Mouse (Mus musculus): ENCODE measurements around the gene B3glct. TPM values are rescaled to one million over a fixed set of nuclear protein-coding genes. Genes with fewer than 3 reads are reported as not detected.

The B3glct gene
- total RNA-seq, 1 experiment from 2014 or later, result 1.9 TPM

DNA sequence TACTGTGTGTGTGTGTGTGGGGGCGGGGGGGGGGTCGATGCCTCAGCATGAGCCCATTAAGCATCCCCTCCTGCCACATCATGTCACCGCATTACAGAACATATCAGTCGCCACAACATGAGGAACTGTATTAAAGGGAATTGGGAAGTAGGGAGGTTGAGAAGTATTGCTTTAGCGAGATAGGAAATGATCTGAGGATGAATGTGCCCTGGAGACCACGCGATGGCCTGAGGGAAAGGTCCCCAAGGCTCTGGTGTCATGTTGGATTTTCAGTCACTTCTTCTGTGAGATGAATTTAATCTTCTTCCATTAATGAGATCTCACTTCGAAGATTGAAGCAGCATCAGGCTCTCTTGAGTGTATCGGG, 18.6 kb upstream of the B3glct start:
- ATAC-seq (replicated peaks; ENCODE audit: insufficient number of reproducible peaks, low FRiP score, low TSS enrichment, poor library complexity, severe bottlenecking), result no peak

DNA sequence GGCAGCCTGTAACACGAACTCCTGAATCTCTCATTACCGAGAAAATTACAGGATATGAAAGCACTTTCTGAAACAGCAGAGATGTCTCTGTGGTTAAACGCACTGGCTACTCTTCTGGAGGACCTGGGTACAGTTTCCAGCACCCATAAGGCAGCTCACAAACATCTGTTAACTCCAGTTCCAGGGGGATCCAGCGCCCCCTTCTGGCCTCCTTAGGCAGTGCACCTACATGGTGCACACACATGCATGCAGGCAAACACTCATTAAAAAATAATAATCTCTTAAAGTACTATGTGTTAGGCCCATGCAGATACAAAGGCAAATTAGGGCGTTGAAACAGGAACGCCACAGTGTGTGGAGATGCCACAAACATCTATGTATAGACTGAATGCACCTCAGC, 16.6 kb upstream of the B3glct start:
- ATAC-seq (replicated peaks; ENCODE audit: insufficient number of reproducible peaks, low FRiP score, low TSS enrichment, poor library complexity, severe bottlenecking), result no peak

GRCm38 (mm10) chr5:149662980-149663379, 15.1 kb upstream of the B3glct start:
- no peak for ATAC-seq (replicated peaks; ENCODE audit: insufficient number of reproducible peaks, low FRiP score, low TSS enrichment, poor library complexity, severe bottlenecking)

GRCm38 (mm10) chr5:149663417-149663816, 14.6 kb upstream of the B3glct start:
- no peak for ATAC-seq (replicated peaks; ENCODE audit: insufficient number of reproducible peaks, low FRiP score, low TSS enrichment, poor library complexity, severe bottlenecking)

DNA sequence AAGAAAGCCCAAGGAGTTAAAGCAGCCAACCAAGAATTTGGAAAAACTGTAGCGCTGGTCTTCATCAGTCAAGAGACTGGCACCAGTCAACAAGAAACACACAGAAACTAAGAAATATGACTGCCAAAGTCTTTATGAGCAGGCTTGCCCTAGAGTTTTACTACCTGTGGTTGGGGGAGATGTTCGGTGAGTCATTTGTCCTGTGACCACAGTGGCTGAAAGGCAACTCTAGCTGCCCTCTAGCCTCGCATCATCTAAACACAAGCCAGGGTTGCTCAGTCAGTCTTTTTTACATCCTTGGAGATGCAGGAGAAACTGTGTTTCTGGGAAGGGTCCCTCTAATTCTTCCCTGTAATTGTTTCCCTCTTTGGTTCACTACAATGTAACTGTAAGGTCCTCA, 834 bp upstream of the B3glct start:
- ATAC-seq (replicated peaks; ENCODE audit: insufficient number of reproducible peaks, low FRiP score, low TSS enrichment, poor library complexity, severe bottlenecking), result no peak

DNA sequence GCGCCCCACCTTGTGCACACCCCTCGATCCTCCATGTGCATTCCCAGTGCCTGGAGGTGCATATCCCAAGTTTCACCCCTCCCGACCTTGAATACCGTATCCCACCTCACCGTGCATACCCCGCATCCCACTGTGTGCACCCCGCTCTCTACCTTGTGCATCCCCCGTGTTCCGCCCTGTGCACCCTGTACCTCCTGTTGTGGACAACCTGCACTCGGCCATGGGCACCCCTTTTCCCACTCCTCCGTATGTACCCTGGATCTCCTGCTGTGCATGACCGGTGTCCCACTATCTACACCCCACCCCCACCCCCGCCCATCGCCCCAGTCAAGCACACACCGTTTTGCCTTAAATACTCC, 939 bp downstream of the B3glct start:
- ATAC-seq (replicated peaks; ENCODE audit: insufficient number of reproducible peaks, low FRiP score, low TSS enrichment, poor library complexity, severe bottlenecking), result no peak; the same call in none of the 2 replicates

GRCm38 (mm10) chr5:149679362-149679761, 1.3 kb downstream of the B3glct start:
- no peak for ATAC-seq (replicated peaks; ENCODE audit: insufficient number of reproducible peaks, low FRiP score, low TSS enrichment, poor library complexity, severe bottlenecking)

DNA sequence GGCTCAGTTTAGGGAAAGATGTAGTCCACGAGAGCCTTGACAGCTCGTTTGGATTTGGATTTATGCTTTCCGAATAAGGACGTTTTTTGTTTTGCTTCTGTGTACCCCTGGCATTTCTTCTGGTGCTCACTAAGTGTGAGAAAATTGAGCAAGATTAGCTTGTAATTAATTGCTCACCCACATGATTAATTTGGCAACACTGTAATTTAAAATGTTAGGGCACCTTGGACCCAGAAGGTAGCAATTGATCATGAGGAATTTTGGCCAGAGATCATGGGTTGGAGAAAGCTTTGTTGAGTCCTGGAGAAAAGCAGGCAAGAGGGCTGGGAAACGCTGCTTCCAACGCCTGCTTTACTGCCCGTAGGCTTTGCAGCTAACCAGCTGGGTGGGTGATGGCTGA, 1.9 kb downstream of the B3glct start:
- no peak for ATAC-seq (replicated peaks; ENCODE audit: insufficient number of reproducible peaks, low FRiP score, low TSS enrichment, poor library complexity, severe bottlenecking)

DNA sequence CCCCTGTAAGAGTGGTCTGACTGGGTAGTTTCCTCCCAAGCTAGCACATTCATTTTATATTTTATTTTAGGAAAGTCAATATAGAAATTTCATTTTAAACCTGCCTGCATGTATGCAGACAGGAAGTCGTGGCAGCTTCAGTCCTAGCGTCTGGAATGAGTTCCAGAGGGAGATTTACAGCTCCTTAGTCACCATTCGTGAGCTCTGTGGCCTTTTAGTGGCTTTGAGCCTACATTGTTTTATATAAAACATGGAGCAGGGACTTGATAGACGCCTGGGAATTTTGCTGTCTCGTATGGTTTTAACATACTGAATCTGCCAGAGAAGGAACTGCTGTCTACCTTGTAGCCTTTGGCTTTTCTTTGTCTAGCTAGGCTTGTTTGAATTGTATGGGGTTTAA, 2.9 kb downstream of the B3glct start:
- ATAC-seq (replicated peaks; ENCODE audit: insufficient number of reproducible peaks, low FRiP score, low TSS enrichment, poor library complexity, severe bottlenecking), result no peak

DNA sequence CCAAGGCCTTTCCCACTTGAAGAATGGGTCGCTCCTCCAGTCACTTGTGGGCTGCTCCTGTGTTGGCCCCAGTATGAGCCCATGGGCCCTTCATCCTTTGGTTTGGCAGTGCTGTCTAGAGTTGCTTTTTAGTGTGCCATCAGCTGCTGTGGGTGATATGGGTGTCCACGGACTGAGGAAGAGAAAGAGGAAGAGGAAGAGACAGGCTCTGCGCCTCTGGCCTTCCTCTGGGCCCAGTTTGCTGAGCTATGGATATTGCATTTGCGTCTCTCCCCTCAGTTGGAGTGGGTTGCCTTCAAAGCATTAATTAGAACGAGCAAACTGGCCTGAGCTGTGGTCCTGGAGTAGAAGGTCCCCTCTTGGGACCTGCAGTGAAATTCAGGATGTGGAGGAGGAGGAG, 11.8 kb downstream of the B3glct start:
- no peak for ATAC-seq (replicated peaks; ENCODE audit: insufficient number of reproducible peaks, low FRiP score, low TSS enrichment, poor library complexity, severe bottlenecking)

- no peak for ATAC-seq (replicated peaks; ENCODE audit: insufficient number of reproducible peaks, low FRiP score, low TSS enrichment, poor library complexity, severe bottlenecking)
Observed at GRCm38 (mm10) chr5:149692548-149692947, 14.5 kb downstream of the B3glct start.

- no peak for ATAC-seq (replicated peaks; ENCODE audit: insufficient number of reproducible peaks, low FRiP score, low TSS enrichment, poor library complexity, severe bottlenecking)
Observed at GRCm38 (mm10) chr5:149693200-149693599, 15.2 kb downstream of the B3glct start.

DNA sequence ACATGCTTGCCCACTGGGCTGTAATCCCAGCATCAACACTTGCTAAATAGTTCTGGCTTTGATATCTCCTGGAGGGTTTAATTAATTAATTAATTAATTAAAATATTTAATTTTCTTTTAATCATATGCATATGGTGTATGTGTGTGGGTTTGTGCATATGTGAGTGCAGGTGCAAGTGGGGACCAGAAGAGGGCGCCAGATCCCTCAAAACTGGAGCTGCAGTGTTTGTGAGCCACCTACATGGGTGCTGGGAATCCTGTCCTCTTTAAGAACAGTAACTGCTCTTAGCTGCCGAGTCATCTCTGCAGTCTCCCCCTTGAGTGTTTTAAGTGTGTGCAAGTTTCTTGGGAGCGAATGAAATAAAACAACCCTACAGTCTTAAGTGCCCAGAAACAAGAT, 15.9 kb downstream of the B3glct start:
- ATAC-seq (replicated peaks; ENCODE audit: insufficient number of reproducible peaks, low FRiP score, low TSS enrichment, poor library complexity, severe bottlenecking), result no peak

DNA sequence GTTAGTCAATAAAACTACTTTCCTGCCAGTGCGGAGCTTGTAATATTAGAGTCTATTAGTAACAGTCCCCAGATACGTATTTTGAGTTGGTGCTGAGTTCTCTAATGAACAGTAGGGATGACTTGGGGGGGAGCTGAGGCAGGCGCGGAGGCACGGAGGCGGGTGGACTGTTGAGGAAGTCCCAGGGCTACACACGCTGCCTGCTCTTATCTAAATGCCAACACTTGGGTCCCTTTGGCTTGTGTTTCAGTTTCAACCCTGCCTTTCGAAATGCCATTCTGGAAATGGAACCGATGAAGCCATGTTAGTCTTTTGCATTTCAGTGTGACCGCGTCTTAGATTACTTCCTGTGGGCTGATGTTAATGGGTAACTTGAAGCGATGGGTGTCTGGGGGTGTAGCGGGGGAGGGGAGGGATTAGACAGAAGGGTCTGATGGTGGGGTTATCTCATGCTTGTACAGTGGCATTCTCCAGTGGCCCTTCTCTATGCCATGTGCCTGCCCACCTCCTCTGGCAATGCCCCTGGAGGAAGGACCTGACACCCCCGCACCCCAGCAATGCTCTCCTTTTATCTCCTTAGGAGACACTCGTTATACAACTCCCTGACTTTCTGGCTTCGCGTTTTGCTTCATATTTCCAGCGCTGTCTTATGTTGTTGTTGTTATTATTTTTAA, 17.2 kb downstream of the B3glct start:
- ATAC-seq (replicated peaks; ENCODE audit: insufficient number of reproducible peaks, low FRiP score, low TSS enrichment, poor library complexity, severe bottlenecking), result no peak

GRCm38 (mm10) chr5:149702770-149703169, 24.7 kb downstream of the B3glct start:
- no peak for ATAC-seq (replicated peaks; ENCODE audit: insufficient number of reproducible peaks, low FRiP score, low TSS enrichment, poor library complexity, severe bottlenecking)

DNA sequence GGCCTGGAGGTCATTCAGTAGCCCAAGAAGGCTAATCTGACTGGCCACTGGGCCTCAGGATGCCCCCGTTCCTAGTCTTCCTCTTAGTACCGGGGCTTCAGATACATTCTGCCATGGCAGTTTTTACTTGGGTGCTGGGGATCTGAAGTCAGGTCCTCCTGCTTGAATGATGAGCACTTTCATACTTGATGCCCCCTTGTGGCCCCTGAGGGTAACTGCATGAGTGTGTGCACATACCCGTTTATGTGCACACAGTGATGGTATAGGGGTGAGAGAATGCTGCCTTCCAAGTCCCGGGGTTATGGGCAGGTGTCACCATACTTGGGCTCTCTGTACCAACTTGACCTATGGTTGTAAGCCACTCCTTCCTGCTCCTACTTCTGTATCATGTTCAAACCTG, 33.5 kb downstream of the B3glct start:
- ATAC-seq (replicated peaks; ENCODE audit: insufficient number of reproducible peaks, low FRiP score, low TSS enrichment, poor library complexity, severe bottlenecking), result no peak

DNA sequence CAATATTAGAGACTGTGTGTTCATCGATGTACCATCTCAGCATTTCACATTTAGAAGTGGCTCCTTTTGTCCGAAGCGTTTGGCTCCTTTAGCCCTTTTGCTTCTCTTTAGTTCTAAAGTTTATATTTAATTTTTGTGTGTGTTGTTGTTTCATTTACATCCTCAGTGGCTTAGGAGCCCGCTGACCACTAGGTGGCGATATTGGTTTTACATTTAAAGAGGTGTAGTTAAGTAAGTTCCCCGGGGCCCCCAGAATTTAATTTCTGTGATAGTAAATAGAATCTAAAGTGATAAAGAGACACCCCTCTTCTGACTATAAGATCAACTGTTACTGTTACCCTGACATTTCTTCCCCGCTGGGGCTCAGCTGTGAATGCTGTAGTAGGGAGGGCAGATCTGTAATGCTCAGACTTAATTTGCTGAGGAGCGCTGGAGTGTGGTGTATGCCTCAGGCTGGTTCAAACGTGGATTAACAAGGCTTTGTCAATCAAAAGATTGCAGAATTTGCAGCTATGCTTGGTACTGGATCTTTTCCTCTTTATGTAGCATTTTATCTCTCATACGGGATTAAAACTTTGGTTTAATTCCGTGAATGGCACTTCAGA, 35.2 kb downstream of the B3glct start:
- no peak for ATAC-seq (replicated peaks; ENCODE audit: insufficient number of reproducible peaks, low FRiP score, low TSS enrichment, poor library complexity, severe bottlenecking)

- ATAC-seq (replicated peaks; ENCODE audit: insufficient number of reproducible peaks, low FRiP score, low TSS enrichment, poor library complexity, severe bottlenecking), result no peak
Observed at GRCm38 (mm10) chr5:149713834-149714233, 35.8 kb downstream of the B3glct start.

- ATAC-seq (replicated peaks; ENCODE audit: insufficient number of reproducible peaks, low FRiP score, low TSS enrichment, poor library complexity, severe bottlenecking), result no peak
Observed at GRCm38 (mm10) chr5:149715571-149716328, 37.7 kb downstream of the B3glct start.

- ATAC-seq (replicated peaks; ENCODE audit: insufficient number of reproducible peaks, low FRiP score, low TSS enrichment, poor library complexity, severe bottlenecking), result no peak
Observed at GRCm38 (mm10) chr5:149716329-149716690, 38.3 kb downstream of the B3glct start.

Measured in monocyte, adult 5-6 weeks (primary cell).